Mouse (Mus musculus): ENCODE measurements around the gene Oxnad1.

DNA sequence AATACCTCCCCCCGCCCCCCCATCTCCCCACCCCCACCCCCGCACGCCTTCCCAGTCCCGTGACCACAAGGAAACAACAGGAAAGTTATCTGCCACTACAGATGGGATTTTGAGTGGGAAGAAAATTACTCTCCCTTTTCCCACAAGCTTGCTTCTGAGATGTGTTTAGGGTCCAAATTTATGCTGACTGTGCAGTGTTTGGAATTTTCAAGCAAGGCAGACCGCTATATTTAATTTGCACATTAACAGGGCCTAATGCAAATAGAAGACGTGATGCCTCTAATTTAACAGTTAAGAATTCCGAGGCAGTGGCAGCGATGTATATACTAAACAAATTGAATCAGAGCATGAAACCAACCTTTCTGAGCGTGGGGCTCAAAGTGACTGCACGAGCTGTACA, 30.4 kb upstream of the Oxnad1 start:
- no peak for TF ChIP-seq CTCF (conservative IDR thresholded peaks at IDR 0.05; ENCODE audit: low read length)
- no peak for TF ChIP-seq POU5F1 (IDR thresholded peaks at IDR 0.05; ENCODE audit: borderline replicate concordance, low read length)
